Mouse (Mus musculus): ENCODE measurements around the gene Gpc5. TPM values are rescaled to one million over a fixed set of nuclear protein-coding genes. Genes with fewer than 3 reads are reported as not detected.

The Gpc5 gene
- total RNA-seq, 2 experiments from 2014 or later: 0.19 to 0.20 TPM

GRCm38 (mm10) chr14:115369611-115370167 lies 277.7 kb downstream of the Gpc5 start:
- no peak for DNase-seq

GRCm38 (mm10) chr14:115371131-115371530 lies 279.1 kb downstream of the Gpc5 start:
- peak; percentile 41 for DNase-seq

- DNase-seq: no peak
These were observed 299.8 kb downstream of the Gpc5 start for GRCm38 (mm10) chr14:115391831-115392230.

GRCm38 (mm10) chr14:115392894-115393524 lies 301.0 kb downstream of the Gpc5 start:
- peak; percentile 6 for DNase-seq

GRCm38 (mm10) chr14:115406596-115406995 lies 314.6 kb downstream of the Gpc5 start:
- no peak for DNase-seq

GRCm38 (mm10) chr14:115407309-115407930 lies 315.4 kb downstream of the Gpc5 start:
- DNase-seq: no peak

GRCm38 (mm10) chr14:115410881-115411280 lies 318.9 kb downstream of the Gpc5 start:
- no peak for DNase-seq

GRCm38 (mm10) chr14:115411513-115412174 lies 319.6 kb downstream of the Gpc5 start:
- no peak for DNase-seq

GRCm38 (mm10) chr14:115412821-115413220 lies 320.8 kb downstream of the Gpc5 start:
- DNase-seq: no peak

- no peak for DNase-seq
These were observed 321.4 kb downstream of the Gpc5 start for GRCm38 (mm10) chr14:115413429-115413828.

GRCm38 (mm10) chr14:115414545-115414944 lies 322.5 kb downstream of the Gpc5 start:
- no peak for DNase-seq

GRCm38 (mm10) chr14:115431967-115432366 lies 340.0 kb downstream of the Gpc5 start:
- DNase-seq: no peak

- DNase-seq: no peak
These were observed 340.4 kb downstream of the Gpc5 start for GRCm38 (mm10) chr14:115432368-115432767.

GRCm38 (mm10) chr14:115436617-115437016 lies 344.6 kb downstream of the Gpc5 start:
- DNase-seq: no peak

- no peak for DNase-seq
These were observed 353.1 kb downstream of the Gpc5 start for GRCm38 (mm10) chr14:115444789-115445770.

GRCm38 (mm10) chr14:115450938-115451337 lies 358.9 kb downstream of the Gpc5 start:
- DNase-seq: no peak

- DNase-seq: no peak
These were observed 375.9 kb downstream of the Gpc5 start for GRCm38 (mm10) chr14:115467960-115468359.

GRCm38 (mm10) chr14:115475234-115475633 lies 383.2 kb downstream of the Gpc5 start:
- DNase-seq: peak; percentile 22

GRCm38 (mm10) chr14:115477360-115477759 lies 385.3 kb downstream of the Gpc5 start:
- DNase-seq: no peak

GRCm38 (mm10) chr14:115485090-115485489 lies 393.1 kb downstream of the Gpc5 start:
- no peak for DNase-seq

GRCm38 (mm10) chr14:115500794-115501193 lies 408.8 kb downstream of the Gpc5 start:
- no peak for DNase-seq
